Mouse (Mus musculus): ENCODE measurements around the gene Olfr613.

- TF ChIP-seq MYOD1 (IDR thresholded peaks at IDR 0.05; ENCODE audit: control insufficient read depth, insufficient read length, low read depth): no peak
- TF ChIP-seq USF1 (IDR thresholded peaks at IDR 0.05; ENCODE audit: low read depth): no peak
- no peak for TF ChIP-seq MYOG (IDR thresholded peaks at IDR 0.05; ENCODE audit: control insufficient read depth, extremely low read depth, insufficient read length)
- no peak for TF ChIP-seq CTCF (IDR thresholded peaks at IDR 0.05; ENCODE audit: control insufficient read depth, insufficient read depth, insufficient read length)
- no peak for TF ChIP-seq FOSL1 (IDR thresholded peaks at IDR 0.05; ENCODE audit: insufficient read depth, low read length, poor library complexity, severe bottlenecking)
- TF ChIP-seq MAX (IDR thresholded peaks at IDR 0.05): no peak
Observed at GRCm38 (mm10) chr7:103555779-103556178, 7.9 kb downstream of the Olfr613 start, which contains the start of gene Olfr615.

All from C2C12 (cell line).